Mouse (Mus musculus) liver, embryonic 16.5 days (tissue): Measurements from ENCODE around the gene Kcnv2. TPM values are rescaled to one million over a fixed set of nuclear protein-coding genes. Genes with fewer than 3 reads are reported as not detected.

ENCODE experiments used
- ATAC-seq: fragments of 200-750 bp; cut with Nextera tagmentation; 2 replicates; pipeline ENCODE4 v1.8.0; 2017; ENCODE audit warnings: low read depth, mild to moderate bottlenecking, moderate number of reproducible peaks, moderate library complexity
- H3K27ac ChIP-seq: fragments of 300-500 bp; sonication (generic); 2 replicates; pipeline ENCODE4 v1.5.1; 2014; ENCODE audit warnings: mild to moderate bottlenecking, low read length
- H3K27me3 ChIP-seq: fragments of 300-500 bp; sonication (generic); 2 replicates; pipeline ENCODE4 v1.6.1; 2014; ENCODE audit warnings: low read depth, low read length, mixed read lengths; ENCODE audit not compliant: control insufficient read depth, insufficient read depth
- H3K36me3 ChIP-seq: fragments of 300-500 bp; sonication (generic); 2 replicates; pipeline ENCODE4 v1.6.1; 2014; ENCODE audit warnings: mild to moderate bottlenecking; ENCODE audit not compliant: control insufficient read depth, insufficient read depth
- H3K4me1 ChIP-seq: fragments of 300-500 bp; sonication (generic); 2 replicates; pipeline ENCODE4 v1.6.1; 2014; ENCODE audit warnings: low read depth, low read length, mixed read lengths; ENCODE audit not compliant: control insufficient read depth
- H3K4me2 ChIP-seq: fragments of 300-500 bp; sonication (generic); 2 replicates; pipeline ENCODE4 v1.6.1; 2014; ENCODE audit warnings: low read depth, low read length, mixed read lengths
- H3K4me3 ChIP-seq: fragments of 300-500 bp; sonication (generic); 2 replicates; pipeline ENCODE4 v1.5.1; 2014; ENCODE audit warnings: low read depth, mild to moderate bottlenecking, low read length
- H3K9ac ChIP-seq: fragments of 300-500 bp; sonication (generic); 2 replicates; pipeline ENCODE4 v1.6.1; 2014; ENCODE audit warnings: low read depth, low read length
- H3K9me3 ChIP-seq: fragments of 300-500 bp; sonication (generic); replicated peaks from 2 replicates; pipeline ENCODE4 v1.6.1; 2016; ENCODE audit warnings: low read length; ENCODE audit not compliant: control insufficient read depth
- WGBS: fragments of 180-500 bp; shearing (Covaris S2); extraction: QIAGEN DNeasy Blood & Tissue Kit; methylation state at CpG from one replicate; pipeline ENCODE4 v1.1.7; 2014; ENCODE audit not compliant: insufficient replicate concordance; 5-methylcytosine and 5-hydroxymethylcytosine counted together
- polyA plus RNA-seq: library from polyadenylated mRNA; unstranded; fragments of >200 nt; fragmentation: Nextera tagmentation; extraction: Ambion mirVana; gene quantifications from 2 replicates; pipeline ENCODE4 v1.2.1, GENCODE M21; 2015

Kcnv2 gene
- polyA plus RNA-seq, 1 experiment from 2014 or later = not detected

GRCm38 (mm10) chr19:27382131-27382530 lies 59.7 kb downstream of the Kcnv2 start:
- H3K9me3 ChIP-seq = no peaks in the 10 kb centered on the region
- 77% methylated on average over 1 of the region's 1 CpGs for WGBS
- no peak overlapping the region for H3K9ac ChIP-seq
- no peaks in the 10 kb centered on the region for H3K4me1 ChIP-seq
- ATAC-seq = no peak
- no peaks in the 10 kb centered on the region for H3K36me3 ChIP-seq
- no peak overlapping the region for H3K27ac ChIP-seq
- H3K4me2 ChIP-seq = no peak overlapping the region
- H3K4me3 ChIP-seq = no peak overlapping the region
- no peaks in the 10 kb centered on the region for H3K27me3 ChIP-seq

GRCm38 (mm10) chr19:27383266-27383665 lies 60.9 kb downstream of the Kcnv2 start:
- WGBS = 64% methylated on average over 5 of the region's 5 CpGs
- Histone ChIP-seq H3K9me3 (no peaks in the 10 kb centered on the region), H3K27me3 (no peaks in the 10 kb centered on the region), H3K9ac (no peak overlapping the region), H3K4me1 (no peaks in the 10 kb centered on the region), H3K27ac (no peak overlapping the region), H3K36me3 (no peaks in the 10 kb centered on the region), H3K4me2 (no peak overlapping the region), H3K4me3 (no peak overlapping the region)
- ATAC-seq = no peak

- no peak overlapping the region for H3K4me3 ChIP-seq
- H3K36me3 ChIP-seq = peaks cover 5% of the 10 kb centered on the region; the same call in 1 of the 2 replicates
- H3K27ac ChIP-seq = no peak overlapping the region
- H3K4me1 ChIP-seq = no peaks in the 10 kb centered on the region
- H3K4me2 ChIP-seq = no peak overlapping the region
- no peaks in the 10 kb centered on the region for H3K27me3 ChIP-seq
- H3K9ac ChIP-seq = no peak overlapping the region
- ATAC-seq = no peak
- no peaks in the 10 kb centered on the region for H3K9me3 ChIP-seq
Observed at GRCm38 (mm10) chr19:27385304-27385703, 62.9 kb downstream of the Kcnv2 start.

Other genes starting within 250 kb of the Kcnv2 start
- gene Vldlr, start 106.1 kb upstream of the Kcnv2 start, polyA plus RNA-seq = 2.1 TPM in 2 replicates
- 25.3 and 31.5 TPM in 2 replicates for gene Pum3, start 107.2 kb downstream of the Kcnv2 start, polyA plus RNA-seq